Mouse (Mus musculus) thymus, postnatal 10 days (tissue): ENCODE measurements at regions not wholly inside any gene's neighbourhood (a gene's known extent, or its start where the extent isn't known, plus 50 kb on each side); places are given as distances from the start of the nearest gene placed in this dataset.
"Not testable (repeated sequence)": the region's sequence is repeated elsewhere in the genome, so short reads cannot be mapped to it uniquely, and the experiment has no call there.

Source experiments
- DNase-seq, 2 experiments: peaks; one replicate each; pipeline ENCODE4 v3.0.0; 2021; ENCODE audit warnings: low spot score in 2 of 2

- not testable (repeated sequence) for DNase-seq
Observed at GRCm38 (mm10) chr5:3244067-3244466, 97.2 kb upstream of the Cdk6 start.

GRCm38 (mm10) chr5:3247333-3247732, 94.0 kb upstream of the Cdk6 start:
- DNase-seq = no peak

- no peak for DNase-seq
Observed at GRCm38 (mm10) chr5:3250273-3250672, 91.0 kb upstream of the Cdk6 start.

GRCm38 (mm10) chr5:3260289-3260688, 81.0 kb upstream of the Cdk6 start:
- DNase-seq = no peak

DNA sequence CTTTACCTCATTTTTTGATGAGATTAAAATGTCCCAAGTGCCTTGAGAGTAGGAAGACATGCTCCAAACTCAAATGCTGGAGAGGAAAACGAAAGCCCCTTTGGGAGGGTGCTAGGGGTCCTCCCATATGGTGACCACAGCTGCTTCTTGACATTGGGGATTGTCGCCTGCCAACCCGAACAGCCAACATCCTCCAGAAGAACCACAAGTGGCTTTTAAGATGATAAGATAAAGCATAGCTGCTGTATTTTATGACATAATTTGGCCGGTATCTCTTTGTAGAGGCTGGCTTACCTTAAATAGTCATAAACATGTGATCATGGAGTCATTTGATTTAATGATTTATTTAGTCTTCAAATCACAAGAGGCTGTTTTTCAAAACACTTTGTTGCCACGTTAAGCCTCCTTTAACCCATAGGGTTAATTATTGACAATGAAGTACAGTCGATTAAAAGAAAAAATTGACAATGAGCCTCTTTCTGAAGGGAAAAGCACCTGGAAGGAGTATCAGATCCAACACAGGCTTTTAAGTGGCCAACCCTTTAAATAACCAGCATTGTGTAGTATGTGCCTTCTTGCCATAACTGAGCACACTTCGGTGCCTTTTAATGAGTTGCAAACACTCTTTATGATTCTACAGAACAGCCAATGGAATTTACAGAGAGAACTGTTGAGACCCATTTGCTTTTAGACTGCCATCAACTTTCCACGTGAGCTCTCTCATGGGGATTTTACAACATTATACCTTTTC, 76.1 kb upstream of the Cdk6 start:
- not testable (repeated sequence) for DNase-seq

- no peak for DNase-seq
Observed at GRCm38 (mm10) chr5:3267021-3267420, 74.3 kb upstream of the Cdk6 start.

GRCm38 (mm10) chr5:3269760-3270159, 71.5 kb upstream of the Cdk6 start:
- no peak for DNase-seq

DNA sequence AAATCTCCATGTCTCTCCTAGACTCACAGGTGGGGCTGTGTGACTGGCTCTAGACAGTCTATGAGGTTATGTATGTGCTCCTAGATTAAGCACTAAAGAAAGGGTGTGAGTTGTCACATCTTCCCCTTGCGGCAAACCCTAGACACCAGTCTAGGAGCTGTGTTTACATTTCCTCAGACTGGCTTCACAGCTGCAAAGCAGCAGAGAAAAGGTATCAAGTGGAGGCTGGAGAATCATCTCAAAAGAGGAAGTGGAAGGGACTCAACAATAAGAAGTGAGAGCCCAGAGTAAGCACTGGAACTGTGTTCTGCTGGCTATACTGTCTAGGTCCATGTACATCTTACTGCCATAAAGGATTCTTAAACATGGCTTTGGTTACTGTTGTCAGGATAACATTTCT, 68.1 kb upstream of the Cdk6 start:
- DNase-seq = not testable (repeated sequence)

- DNase-seq = not testable (repeated sequence)
Observed at GRCm38 (mm10) chr5:3277241-3277640, 64.0 kb upstream of the Cdk6 start.

GRCm38 (mm10) chr5:3278956-3279355, 62.3 kb upstream of the Cdk6 start:
- DNase-seq = not testable (repeated sequence)

- DNase-seq = not testable (repeated sequence)
Observed at GRCm38 (mm10) chr5:3281911-3282506, 59.3 kb upstream of the Cdk6 start.

- no peak for DNase-seq
Observed at GRCm38 (mm10) chr5:3283083-3283482, 58.2 kb upstream of the Cdk6 start.

DNA sequence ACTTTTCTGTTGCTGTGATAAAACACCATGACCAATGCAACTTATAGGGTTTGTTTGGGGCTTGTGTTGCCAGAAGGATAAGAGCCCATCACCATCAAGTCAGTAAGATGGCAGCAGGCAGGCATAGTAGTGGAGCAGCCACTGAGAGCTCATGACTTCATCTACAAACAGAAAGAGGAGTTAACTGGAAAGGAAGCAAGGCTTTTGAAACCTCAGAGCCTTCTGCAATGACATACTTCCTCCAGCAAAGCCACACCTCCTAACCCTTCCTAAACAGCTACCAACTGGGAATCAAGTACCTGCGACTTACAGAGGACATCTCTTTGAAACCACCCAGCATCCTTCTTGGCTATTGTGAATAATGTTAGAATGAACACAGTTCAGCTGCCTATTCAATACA, 57.0 kb upstream of the Cdk6 start:
- not testable (repeated sequence) for DNase-seq

GRCm38 (mm10) chr5:3289991-3290417, 51.3 kb upstream of the Cdk6 start:
- not testable (repeated sequence) for DNase-seq
